Mouse (Mus musculus) kidney, postnatal 14 days (tissue): ENCODE measurements at regions not wholly inside any gene's neighbourhood (a gene's known extent, or its start where the extent isn't known, plus 50 kb on each side); places are given as distances from the start of the nearest gene placed in this dataset.
"Not testable (repeated sequence)": the region's sequence is repeated elsewhere in the genome, so short reads cannot be mapped to it uniquely, and the experiment has no call there.

Source experiments
- DNase-seq: peaks from one replicate; pipeline ENCODE4 v3.0.0; 2022; ENCODE audit warnings: mixed read lengths

DNA sequence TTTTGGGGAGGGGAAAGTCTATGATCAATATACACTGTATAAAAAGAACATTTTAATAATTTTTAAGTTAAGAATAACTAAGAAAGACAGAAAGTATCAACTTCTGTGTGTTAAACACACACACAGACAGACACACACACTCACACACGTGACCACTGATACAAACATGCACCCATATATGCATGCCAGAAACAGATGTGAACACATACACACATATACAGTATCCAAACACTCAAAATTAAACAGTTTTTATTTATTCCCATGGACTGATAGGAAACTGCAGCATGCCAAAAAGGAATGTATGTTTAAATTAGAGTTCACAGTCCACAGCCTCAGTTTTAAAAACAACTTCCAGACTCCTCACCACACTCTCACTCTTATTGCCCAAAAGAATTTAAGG is 203.4 kb upstream of the Tbl1x start:
- DNase-seq: no peak

- peak; percentile 40 for DNase-seq
Observed at GRCm38 (mm10) chrX:77314384-77314783, 196.4 kb upstream of the Tbl1x start.

DNA sequence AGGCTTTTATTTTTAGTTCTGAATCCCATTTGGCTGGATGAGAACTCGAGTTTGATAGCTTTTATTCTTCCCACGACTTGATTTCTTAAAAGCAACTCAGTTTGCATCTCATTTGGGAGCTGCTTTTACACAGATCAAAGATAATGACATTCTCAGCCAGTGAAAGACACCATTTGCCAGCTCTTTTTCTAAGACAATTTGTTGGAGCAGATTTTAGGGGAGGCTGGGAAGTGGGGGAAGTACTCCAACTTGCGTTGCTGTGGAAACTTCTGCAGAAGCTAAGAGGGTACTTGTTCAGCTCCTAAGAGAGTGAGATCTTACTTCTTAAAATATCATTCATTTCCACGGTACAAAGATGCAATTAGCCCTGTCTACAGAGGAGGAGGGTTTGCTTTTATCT is 187.2 kb upstream of the Tbl1x start:
- no peak for DNase-seq

GRCm38 (mm10) chrX:77353181-77353580 is 157.6 kb upstream of the Tbl1x start:
- no peak for DNase-seq

DNA sequence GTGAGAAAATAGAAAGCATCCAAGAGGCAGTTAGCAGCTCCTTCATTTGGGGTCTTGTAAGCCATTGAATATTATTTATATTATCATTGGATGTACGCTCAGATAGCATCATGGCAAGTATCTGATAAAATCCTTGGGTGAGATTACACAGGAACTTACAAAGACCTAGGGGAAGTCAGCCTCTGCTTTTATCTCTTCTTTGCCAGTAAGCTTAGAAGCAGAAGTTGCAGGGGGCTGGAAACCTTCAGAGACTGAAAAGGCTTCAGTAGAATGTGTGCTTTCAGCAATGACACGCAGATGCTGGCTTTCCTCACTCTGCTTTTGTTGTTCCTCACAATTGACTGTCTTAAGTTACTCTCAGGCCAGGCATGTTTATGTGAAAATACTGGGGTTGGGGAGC is 150.3 kb upstream of the Tbl1x start:
- peak; percentile 0 for DNase-seq

DNA sequence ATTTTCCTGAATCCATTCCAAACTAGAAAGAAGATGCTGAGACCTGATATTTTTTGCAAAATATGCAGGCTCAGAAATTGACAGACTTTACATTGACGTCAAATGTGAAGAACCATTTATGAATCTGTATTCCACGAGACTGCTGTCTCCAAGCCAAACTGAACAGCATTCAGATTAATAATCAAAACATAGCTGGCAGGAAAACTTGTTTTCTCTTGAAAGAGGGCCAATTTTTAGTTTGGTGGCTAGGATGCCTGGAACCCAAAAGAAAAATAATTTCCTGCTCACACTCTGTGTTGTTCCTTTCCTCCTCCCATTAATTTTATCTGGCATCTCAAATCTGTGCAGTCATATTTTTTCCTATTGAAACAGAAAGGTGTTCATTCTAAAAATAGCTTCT is 149.7 kb upstream of the Tbl1x start:
- peak; percentile 5 for DNase-seq

DNA sequence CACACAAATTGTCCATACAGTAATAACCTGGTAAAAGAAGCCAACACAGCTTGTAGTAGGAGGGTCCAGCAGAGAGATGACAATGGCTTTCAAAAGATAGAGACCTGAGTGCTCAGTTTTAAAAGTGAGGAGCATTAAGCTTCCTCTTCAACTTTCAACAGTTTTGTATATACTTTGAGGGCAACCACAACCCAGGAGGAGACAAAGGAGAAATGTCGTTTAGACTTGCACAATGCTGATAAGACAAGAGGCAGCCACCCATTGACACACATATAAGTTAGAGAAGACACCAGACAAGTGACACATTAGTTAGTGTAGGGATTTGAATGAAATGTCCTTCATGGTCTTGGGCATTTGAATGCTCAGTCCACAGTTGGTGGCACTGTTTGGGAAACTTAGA is 147.2 kb upstream of the Tbl1x start:
- DNase-seq: no peak

DNA sequence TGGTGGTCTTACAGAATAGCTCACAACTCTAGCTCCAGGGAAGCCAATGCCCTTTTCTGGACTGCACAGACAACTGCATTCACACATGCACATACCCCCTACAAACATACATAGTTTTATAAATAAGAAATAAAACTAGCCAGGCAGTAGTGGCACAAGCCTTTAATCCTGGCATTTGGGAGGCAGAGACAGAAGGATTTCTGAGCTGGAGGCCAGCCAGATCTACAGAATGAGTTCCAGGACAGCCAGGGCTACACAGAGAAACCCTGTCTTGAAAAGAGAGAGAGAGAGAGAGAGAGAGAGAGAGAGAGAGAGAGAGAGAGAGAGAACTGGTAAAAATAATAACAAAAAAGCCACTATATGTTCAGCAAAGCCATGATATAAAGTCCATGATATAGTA is 143.5 kb upstream of the Tbl1x start:
- DNase-seq: no peak

GRCm38 (mm10) chrX:77387271-77387670 is 123.5 kb upstream of the Tbl1x start:
- no peak for DNase-seq

DNA sequence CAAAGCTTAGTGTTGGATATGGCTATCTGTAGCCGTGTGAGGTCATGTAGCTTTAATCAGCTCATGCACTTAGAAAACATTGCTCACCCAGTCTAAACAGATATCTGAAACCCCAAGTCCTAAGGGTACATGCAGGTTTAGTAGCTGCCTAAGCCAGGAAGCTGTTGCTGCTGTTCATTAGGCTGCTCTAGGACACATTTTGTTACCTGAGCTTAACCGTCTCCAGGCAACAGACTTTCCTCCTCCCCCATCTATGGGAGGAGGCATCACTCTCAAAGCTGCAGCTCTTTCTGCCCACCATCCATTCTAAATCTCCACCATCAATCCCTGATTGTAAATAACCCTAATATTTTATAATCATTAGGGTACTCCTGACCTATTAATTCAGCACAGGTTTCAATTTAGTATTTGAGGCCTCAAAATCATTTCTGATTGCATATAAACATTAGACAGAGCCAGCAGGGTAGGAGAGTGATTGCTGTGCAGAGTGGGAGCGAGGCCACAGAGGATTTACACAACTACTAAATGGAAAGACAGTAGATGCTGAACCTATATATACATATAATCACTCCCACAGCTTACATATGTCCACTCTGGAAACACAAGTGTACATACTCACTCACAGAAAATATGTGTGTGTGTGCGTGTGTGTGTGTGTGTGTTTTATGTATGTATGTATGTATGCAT is 118.9 kb upstream of the Tbl1x start:
- no peak for DNase-seq

DNA sequence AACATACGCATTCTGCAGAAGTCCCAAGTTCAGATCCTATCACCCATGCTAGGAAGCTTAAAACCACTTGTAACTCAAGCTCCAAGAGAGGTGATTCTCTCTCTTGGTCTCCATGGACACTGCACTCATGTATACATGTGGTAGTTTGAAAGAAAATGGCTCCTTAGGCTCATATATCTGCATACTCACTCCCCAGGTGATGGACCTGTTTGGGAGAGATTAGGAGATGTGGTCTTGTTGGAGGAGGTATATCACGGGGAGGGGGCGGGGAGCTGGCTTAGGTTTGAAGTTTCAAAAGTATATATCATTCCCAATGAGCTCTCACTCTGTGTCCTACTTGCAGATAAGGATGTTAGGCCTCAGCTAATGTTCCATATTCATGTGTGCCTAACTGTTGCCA is 103.9 kb upstream of the Tbl1x start:
- DNase-seq: no peak

GRCm38 (mm10) chrX:77407925-77408324 is 102.9 kb upstream of the Tbl1x start:
- DNase-seq: no peak

GRCm38 (mm10) chrX:77409370-77409769 is 101.4 kb upstream of the Tbl1x start:
- peak; percentile 32 for DNase-seq

GRCm38 (mm10) chrX:77410812-77411211 is 100.0 kb upstream of the Tbl1x start:
- DNase-seq: no peak

DNA sequence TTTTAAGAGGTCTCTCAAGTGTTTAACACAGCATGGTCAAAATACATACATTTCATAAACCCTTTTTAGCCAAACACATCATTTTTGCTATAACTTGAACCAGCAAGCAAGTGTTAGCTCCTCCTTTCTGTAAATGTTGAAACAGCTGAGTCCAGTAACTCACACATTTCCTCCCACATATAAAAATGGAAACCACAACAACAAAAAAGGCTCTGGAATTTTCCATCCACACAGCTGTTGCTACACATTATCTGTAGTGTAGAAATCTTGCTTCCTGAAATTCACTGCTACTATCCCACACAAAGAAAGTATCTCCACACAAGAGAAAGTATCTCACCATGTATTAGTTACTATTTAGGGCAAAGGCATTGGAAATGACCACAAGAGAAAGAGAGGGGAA is 96.7 kb upstream of the Tbl1x start:
- DNase-seq: no peak

DNA sequence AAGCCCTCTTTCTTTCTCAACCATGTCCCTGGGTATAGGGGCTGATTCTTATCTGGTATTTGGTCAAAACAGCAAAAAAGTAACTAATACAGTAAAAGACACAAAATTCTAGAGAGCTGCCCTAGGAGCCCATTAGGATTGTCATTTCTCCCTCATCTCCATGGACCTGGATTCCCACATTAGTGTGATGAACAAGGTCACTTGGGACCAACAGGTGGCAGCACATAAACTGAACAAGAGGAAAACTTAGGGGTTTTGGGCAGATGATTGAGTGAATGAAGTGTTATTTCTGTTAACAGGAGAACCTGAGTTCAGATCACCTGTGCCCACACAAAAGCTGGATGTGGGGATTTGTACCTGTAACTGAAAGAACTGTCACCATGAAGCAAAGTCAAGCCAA is 93.0 kb upstream of the Tbl1x start:
- DNase-seq: no peak

GRCm38 (mm10) chrX:77422206-77422605 is 88.6 kb upstream of the Tbl1x start:
- DNase-seq: no peak

GRCm38 (mm10) chrX:77424792-77425727 is 85.8 kb upstream of the Tbl1x start:
- DNase-seq: no peak

- DNase-seq: not testable (repeated sequence)
Observed at GRCm38 (mm10) chrX:77425728-77426102, 85.1 kb upstream of the Tbl1x start.

DNA sequence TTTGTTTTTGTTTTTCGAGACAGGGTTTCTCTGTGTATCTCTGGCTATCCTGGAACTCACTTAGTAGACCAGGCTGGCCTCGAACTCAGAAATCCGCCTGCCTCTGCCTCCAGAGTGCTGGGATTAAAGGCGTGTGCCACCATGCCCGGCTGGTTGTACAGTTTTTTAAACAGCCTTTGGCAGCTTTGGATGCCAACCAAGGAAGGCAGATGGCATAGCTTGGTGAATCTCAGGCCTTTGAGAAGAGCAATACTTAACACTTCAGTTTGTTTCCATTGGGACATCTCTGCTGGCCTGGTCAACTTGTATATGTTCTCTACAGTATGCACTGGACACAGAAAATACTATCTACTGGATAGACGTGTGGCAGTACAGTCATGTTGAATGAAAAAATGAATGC is 84.0 kb upstream of the Tbl1x start:
- DNase-seq: not testable (repeated sequence)

DNA sequence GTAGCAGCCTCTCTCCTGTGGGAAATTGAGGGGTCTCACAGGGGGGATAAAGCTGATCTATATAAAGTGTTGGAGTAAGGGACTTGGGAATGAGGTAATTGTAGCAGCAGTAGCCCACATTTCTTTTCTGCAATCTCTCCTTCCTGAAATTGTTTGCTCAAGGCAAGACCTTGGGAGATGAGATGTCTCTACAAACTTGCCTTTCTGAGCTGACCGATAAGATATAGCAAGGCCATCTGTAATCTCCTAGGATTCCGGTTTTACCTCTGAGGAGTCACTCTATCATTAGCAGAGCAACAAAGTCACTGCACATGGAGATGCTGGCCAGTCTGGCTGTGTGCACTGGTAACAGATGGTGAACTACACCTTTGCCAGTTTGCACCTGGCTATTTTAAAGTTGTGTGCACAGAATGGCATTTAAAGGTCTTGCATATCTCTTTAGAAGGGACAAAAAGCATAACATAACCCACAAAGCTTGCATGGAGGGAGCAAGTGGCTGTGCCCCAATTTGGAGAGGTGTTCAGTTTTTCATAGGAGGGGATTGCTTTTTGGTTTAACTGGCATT is 78.7 kb upstream of the Tbl1x start:
- no peak for DNase-seq

DNA sequence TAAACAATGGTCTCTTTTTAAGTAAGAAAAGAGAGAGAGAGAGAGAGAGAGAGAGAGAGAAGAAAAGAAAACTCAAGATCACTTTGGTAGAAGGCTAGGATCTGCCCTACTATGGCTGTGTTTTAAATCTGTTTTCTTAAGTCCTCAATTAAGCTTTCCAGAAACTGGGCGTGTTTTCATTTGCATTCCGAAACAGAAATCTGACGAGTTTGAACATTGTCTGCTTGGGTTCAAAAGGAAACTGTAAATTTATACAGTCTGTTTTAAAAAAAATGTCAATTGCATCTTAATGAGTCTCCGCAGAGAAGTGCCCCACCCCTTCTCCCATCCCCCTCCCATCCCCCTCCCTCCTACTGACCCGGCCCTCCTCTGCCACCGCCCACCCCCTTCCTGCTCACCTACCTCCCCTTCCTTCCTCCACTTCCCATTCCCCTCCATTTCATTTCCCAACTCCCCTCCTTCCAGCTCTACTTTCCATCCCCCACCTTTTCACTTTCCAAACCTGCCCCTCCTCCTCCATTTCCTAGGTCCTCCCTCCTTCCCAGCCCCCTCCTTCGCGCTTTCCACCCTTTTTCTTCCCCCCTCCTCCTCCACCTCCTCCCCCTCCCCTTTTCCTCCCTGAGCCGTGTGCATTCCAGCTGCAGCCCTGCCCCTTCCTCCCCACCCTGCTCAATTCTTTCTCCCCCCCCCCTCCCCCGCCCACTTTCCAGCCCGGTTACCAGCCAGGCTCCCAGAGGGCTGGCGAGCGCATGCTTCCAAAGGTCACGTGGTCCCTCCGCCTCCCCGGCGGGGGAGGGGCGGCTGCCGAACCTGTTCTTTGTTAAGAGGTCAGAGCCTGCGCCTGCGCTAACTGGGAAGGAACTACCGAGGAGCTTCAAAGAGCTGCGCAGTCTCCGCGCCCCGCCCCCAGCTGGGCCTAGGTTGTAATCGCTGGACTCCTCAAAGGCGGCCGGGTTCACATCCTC is 77.7 kb upstream of the Tbl1x start:
- peak; percentile 96 for DNase-seq

GRCm38 (mm10) chrX:77433811-77434192 is 77.0 kb upstream of the Tbl1x start:
- DNase-seq: no peak
